Comparison of ENCODE assay signal across 23 mouse cellular contexts in genomic region chr12:28460523-28460922, GRCm38 (mm10).
DNase-seq lines count a peak whose midpoint lies in the region; ATAC-seq lines count a peak whose summit lies in the region.
"Had no signal": no experiment of that assay in that cellular context is flagged by ENCODE, and none has a peak within 500 bp of the region (broad histone marks: within the 10 kb centered on the region; RNA-seq: fewer than 3 reads in every experiment).

No protein-coding gene starts in this region.

- peak overlapping the region; percentile 85 for H3K27ac ChIP-seq in hindbrain, embryonic 10.5 days
- no peak overlapping the region for H3K27ac ChIP-seq in hindbrain, embryonic 13.5 days
- peak overlapping the region; percentile 79 for H3K27ac ChIP-seq in forebrain, embryonic 12.5 days
- 0 out of 2 replicates have a peak overlapping the region, but pooled peaks have one; percentile 10 for H3K27ac ChIP-seq in hindbrain, embryonic 14.5 days
- peak overlapping the region; percentile 46 for H3K27ac ChIP-seq in midbrain, embryonic 15.5 days

- WGBS in hindbrain, embryonic 10.5 days: 32% methylated on average over 7 of the region's 7 CpGs
- WGBS in hindbrain, embryonic 13.5 days: 15% methylated on average over 7 of the region's 7 CpGs
- 8% methylated on average over 7 of the region's 7 CpGs for WGBS in forebrain, embryonic 12.5 days
- WGBS in hindbrain, embryonic 14.5 days: 14% methylated on average over 7 of the region's 7 CpGs
- 9% methylated on average over 7 of the region's 7 CpGs for WGBS in midbrain, embryonic 15.5 days

- H3K36me3 ChIP-seq in hindbrain, embryonic 10.5 days: no peaks in the 10 kb centered on the region
- no peaks in the 10 kb centered on the region for H3K36me3 ChIP-seq in hindbrain, embryonic 13.5 days
- no peaks in the 10 kb centered on the region for H3K36me3 ChIP-seq in forebrain, embryonic 12.5 days (replicated peaks)
- H3K36me3 ChIP-seq in hindbrain, embryonic 14.5 days (replicated peaks; ENCODE audit: control insufficient read depth, insufficient read depth): no peaks in the 10 kb centered on the region
- H3K36me3 ChIP-seq in midbrain, embryonic 15.5 days (replicated peaks): no peaks in the 10 kb centered on the region
- H3K36me3 ChIP-seq: embryonic facial prominence, embryonic 12.5 days had no signal

- peaks cover 6% of the 10 kb centered on the region for H3K9me3 ChIP-seq in hindbrain, embryonic 10.5 days
- H3K9me3 ChIP-seq in hindbrain, embryonic 13.5 days: no peaks in the 10 kb centered on the region
- no peaks in the 10 kb centered on the region for H3K9me3 ChIP-seq in forebrain, embryonic 12.5 days
- no peaks in the 10 kb centered on the region for H3K9me3 ChIP-seq in hindbrain, embryonic 14.5 days (ENCODE audit: control insufficient read depth, low read length)
- no peaks in the 10 kb centered on the region for H3K9me3 ChIP-seq in midbrain, embryonic 15.5 days
- H3K9me3 ChIP-seq: embryonic facial prominence, embryonic 12.5 days had no signal

- H3K4me1 ChIP-seq in hindbrain, embryonic 10.5 days (replicated peaks): peaks cover 20% of the 10 kb centered on the region
- peaks cover 9% of the 10 kb centered on the region for H3K4me1 ChIP-seq in hindbrain, embryonic 13.5 days (replicated peaks)
- H3K4me1 ChIP-seq in forebrain, embryonic 12.5 days: peaks cover 18% of the 10 kb centered on the region
- 0 out of 2 replicates have a peak, but pooled peaks cover 6% of the 10 kb centered on the region for H3K4me1 ChIP-seq in hindbrain, embryonic 14.5 days (replicated peaks; ENCODE audit: control insufficient read depth, insufficient read depth, low read length)
- H3K4me1 ChIP-seq in midbrain, embryonic 15.5 days: peaks cover 9% of the 10 kb centered on the region; the same call in 1 of the 2 replicates
- H3K4me1 ChIP-seq: embryonic facial prominence, embryonic 12.5 days; megakaryocyte, embryonic 14.5 days had no signal

- DNase-seq in hindbrain, embryonic 10.5 days (ENCODE audit: low spot score): no peak
- DNase-seq in hindbrain, embryonic 14.5 days (ENCODE audit: low spot score): no peak
- DNase-seq in kidney, postnatal 10 days: no peak
- DNase-seq in retina, embryonic 14.5 days (ENCODE audit: low spot score): no peak
- DNase-seq in liver: no peak
- DNase-seq: adrenal gland, postnatal 14 days; cerebellum, adult 18-20 months; cerebellum, postnatal 36 days; heart, postnatal 14 days; kidney, adult 8-10 months; kidney, postnatal 25 days; lung, adult 18-20 months; lung, postnatal 14 days; right cerebral cortex, postnatal 4 days; thymus, postnatal 14 days had no signal

- no peaks in the 10 kb centered on the region for H3K27me3 ChIP-seq in hindbrain, embryonic 10.5 days (ENCODE audit: insufficient read depth, poor library complexity, severe bottlenecking)
- no peaks in the 10 kb centered on the region for H3K27me3 ChIP-seq in hindbrain, embryonic 13.5 days
- no peaks in the 10 kb centered on the region for H3K27me3 ChIP-seq in forebrain, embryonic 12.5 days
- H3K27me3 ChIP-seq in hindbrain, embryonic 14.5 days (ENCODE audit: control insufficient read depth, insufficient read depth, low read length): no peaks in the 10 kb centered on the region
- no peaks in the 10 kb centered on the region for H3K27me3 ChIP-seq in midbrain, embryonic 15.5 days (replicated peaks)
- H3K27me3 ChIP-seq: CH12.LX; embryonic facial prominence, embryonic 12.5 days; megakaryocyte, embryonic 14.5 days had no signal

- no peak overlapping the region for H3K4me3 ChIP-seq in hindbrain, embryonic 10.5 days
- H3K4me3 ChIP-seq in hindbrain, embryonic 13.5 days: no peak overlapping the region
- H3K4me3 ChIP-seq in forebrain, embryonic 12.5 days (replicated peaks): no peak overlapping the region
- no peak overlapping the region for H3K4me3 ChIP-seq in hindbrain, embryonic 14.5 days (replicated peaks; ENCODE audit: low read length)
- no peak overlapping the region for H3K4me3 ChIP-seq in midbrain, embryonic 15.5 days
- H3K4me3 ChIP-seq: embryonic facial prominence, embryonic 12.5 days; megakaryocyte, embryonic 14.5 days; myocyte had no signal

- no peak for ATAC-seq in hindbrain, embryonic 13.5 days (ENCODE audit: low FRiP score)
- no peak; the same call in 1 of the 2 replicates for ATAC-seq in forebrain, embryonic 12.5 days (ENCODE audit: low FRiP score)
- no peak for ATAC-seq in hindbrain, embryonic 14.5 days (ENCODE audit: low FRiP score)
- peak; percentile 62 for ATAC-seq in midbrain, embryonic 15.5 days (replicated peaks)

- no peak overlapping the region for H3K4me2 ChIP-seq in hindbrain, embryonic 13.5 days
- H3K4me2 ChIP-seq in forebrain, embryonic 12.5 days: peak overlapping the region; percentile 6; the same call in 1 of the 2 replicates
- H3K4me2 ChIP-seq in hindbrain, embryonic 14.5 days (replicated peaks): no peak overlapping the region
- H3K4me2 ChIP-seq in midbrain, embryonic 15.5 days: no peak overlapping the region
- H3K4me2 ChIP-seq: embryonic facial prominence, embryonic 12.5 days; heart, embryonic 11.5 days had no signal

- H3K9ac ChIP-seq in hindbrain, embryonic 13.5 days: no peak overlapping the region
- H3K9ac ChIP-seq in forebrain, embryonic 12.5 days: no peak overlapping the region
- H3K9ac ChIP-seq in hindbrain, embryonic 14.5 days: no peak overlapping the region
- H3K9ac ChIP-seq in midbrain, embryonic 15.5 days: no peak overlapping the region
- H3K9ac ChIP-seq: embryonic facial prominence, embryonic 12.5 days had no signal
